Mouse (Mus musculus): ENCODE data around the gene Cdk5r1.

Gene Cdk5r1

GRCm38 (mm10) chr11:80481409-80482050 lies 4.7 kb downstream of the Cdk5r1 start:
- DNase-seq (ENCODE audit: low read depth, low spot score), result no peak

- DNase-seq (ENCODE audit: low read depth, low spot score), result no peak
Observed at GRCm38 (mm10) chr11:80482347-80482746, 5.5 kb downstream of the Cdk5r1 start.

GRCm38 (mm10) chr11:80482921-80483320 lies 6.1 kb downstream of the Cdk5r1 start:
- DNase-seq (ENCODE audit: low read depth, low spot score), result no peak

GRCm38 (mm10) chr11:80483536-80484067 lies 6.8 kb downstream of the Cdk5r1 start:
- DNase-seq (ENCODE audit: low read depth, low spot score), result no peak

- DNase-seq (ENCODE audit: low read depth, low spot score), result no peak
Observed at GRCm38 (mm10) chr11:80484191-80484791, 7.5 kb downstream of the Cdk5r1 start.

GRCm38 (mm10) chr11:80485120-80485551 lies 8.3 kb downstream of the Cdk5r1 start:
- DNase-seq (ENCODE audit: low read depth, low spot score), result no peak

- DNase-seq (ENCODE audit: low read depth, low spot score), result no peak
Observed at GRCm38 (mm10) chr11:80485622-80486206, 8.9 kb downstream of the Cdk5r1 start.

- no peak for DNase-seq (ENCODE audit: low read depth, low spot score)
Observed at GRCm38 (mm10) chr11:80487904-80488587, 11.2 kb downstream of the Cdk5r1 start.

GRCm38 (mm10) chr11:80489172-80489881 lies 12.5 kb downstream of the Cdk5r1 start:
- no peak for DNase-seq (ENCODE audit: low read depth, low spot score)

GRCm38 (mm10) chr11:80489882-80490196 lies 13.0 kb downstream of the Cdk5r1 start:
- no peak for DNase-seq (ENCODE audit: low read depth, low spot score)

- DNase-seq (ENCODE audit: low read depth, low spot score), result no peak
Observed at GRCm38 (mm10) chr11:80490831-80491230, 14.0 kb downstream of the Cdk5r1 start.

- no peak for DNase-seq (ENCODE audit: low read depth, low spot score)
Observed at GRCm38 (mm10) chr11:80493186-80493585, 16.4 kb downstream of the Cdk5r1 start.

- DNase-seq (ENCODE audit: low read depth, low spot score), result no peak
Observed at GRCm38 (mm10) chr11:80494852-80495251, 18.0 kb downstream of the Cdk5r1 start.

- no peak for DNase-seq (ENCODE audit: low read depth, low spot score)
Observed at GRCm38 (mm10) chr11:80495972-80496371, 19.1 kb downstream of the Cdk5r1 start.

- DNase-seq (ENCODE audit: low read depth, low spot score), result no peak
Observed at GRCm38 (mm10) chr11:80496640-80497039, 19.8 kb downstream of the Cdk5r1 start.

- no peak for DNase-seq (ENCODE audit: low read depth, low spot score)
Observed at GRCm38 (mm10) chr11:80497225-80497919, 20.5 kb downstream of the Cdk5r1 start.

- DNase-seq (ENCODE audit: low read depth, low spot score), result no peak
Observed at GRCm38 (mm10) chr11:80498328-80499070, 21.7 kb downstream of the Cdk5r1 start.

- DNase-seq (ENCODE audit: low read depth, low spot score), result no peak
Observed at GRCm38 (mm10) chr11:80499550-80499952, 22.7 kb downstream of the Cdk5r1 start.

GRCm38 (mm10) chr11:80503281-80503680 lies 26.5 kb downstream of the Cdk5r1 start:
- DNase-seq (ENCODE audit: low read depth, low spot score), result no peak

GRCm38 (mm10) chr11:80503726-80504452 lies 27.1 kb downstream of the Cdk5r1 start:
- DNase-seq (ENCODE audit: low read depth, low spot score), result peak; percentile 49
